Mouse (Mus musculus) frontal cortex, postnatal 25 days (tissue): ENCODE measurements around the gene Slc39a13.

Experiments used
- DNase-seq, 2 experiments: peaks; one replicate each; pipeline ENCODE4 v3.0.0; 2022; ENCODE audit warnings: low spot score in 2 of 2

Gene Slc39a13

GRCm38 (mm10) chr2:91088987-91089386 is 18.8 kb upstream of the Slc39a13 start:
- no peak for DNase-seq

GRCm38 (mm10) chr2:91087453-91087852 is 17.2 kb upstream of the Slc39a13 start:
- DNase-seq: no peak

- no peak for DNase-seq
These were observed 16.4 kb upstream of the Slc39a13 start for GRCm38 (mm10) chr2:91086392-91087237.

- DNase-seq: no peak
These were observed 15.5 kb upstream of the Slc39a13 start for GRCm38 (mm10) chr2:91085494-91086391.

GRCm38 (mm10) chr2:91084179-91084820 is 14.1 kb upstream of the Slc39a13 start:
- no peak for DNase-seq

GRCm38 (mm10) chr2:91083366-91083940 is 13.2 kb upstream of the Slc39a13 start:
- DNase-seq: no peak

GRCm38 (mm10) chr2:91082844-91083243 is 12.6 kb upstream of the Slc39a13 start:
- no peak for DNase-seq

- no peak for DNase-seq
These were observed 11.8 kb upstream of the Slc39a13 start, which contains the start of gene Spi1 for GRCm38 (mm10) chr2:91081775-91082695. Gene Spi1 (plus strand): TSS chr2:91082390.

GRCm38 (mm10) chr2:91080784-91081513 is 10.7 kb upstream of the Slc39a13 start:
- no peak for DNase-seq

GRCm38 (mm10) chr2:91079026-91079384 is 8.8 kb upstream of the Slc39a13 start:
- no peak for DNase-seq

- no peak for DNase-seq
These were observed 8.3 kb upstream of the Slc39a13 start for GRCm38 (mm10) chr2:91078314-91079025.

- DNase-seq: no peak
These were observed 7.7 kb upstream of the Slc39a13 start for GRCm38 (mm10) chr2:91077957-91078313.

- no peak for DNase-seq
These were observed 1.9 kb upstream of the Slc39a13 start for GRCm38 (mm10) chr2:91072092-91072491.

GRCm38 (mm10) chr2:91071059-91071458 is 842 bp upstream of the Slc39a13 start:
- DNase-seq: no peak

- DNase-seq: no peak
These were observed 764 bp downstream of the Slc39a13 start for GRCm38 (mm10) chr2:91069306-91070000.

GRCm38 (mm10) chr2:91068872-91069165 is 1.4 kb downstream of the Slc39a13 start:
- no peak for DNase-seq

GRCm38 (mm10) chr2:91068162-91068871 is 1.9 kb downstream of the Slc39a13 start:
- DNase-seq: no peak

GRCm38 (mm10) chr2:91066455-91066854 is 3.8 kb downstream of the Slc39a13 start:
- DNase-seq: no peak
